Mouse (Mus musculus) bone marrow, adult 2 months (tissue): ENCODE results near the gene Pard3.

ENCODE experiments used
- CTCF ChIP-seq: fragments of 200-500 bp; IDR thresholded peaks from 2 replicates; pipeline ENCODE4 v1.5.1; 2011; ENCODE audit warnings: low read length, control low read depth; ENCODE audit not compliant: control insufficient read depth, insufficient read depth
- POLR2A ChIP-seq: fragments of 200-500 bp; IDR thresholded peaks from 2 replicates; pipeline ENCODE4 v1.6.1; 2011; ENCODE audit warnings: low read depth, mild to moderate bottlenecking, control low read depth, low read length, borderline replicate concordance; ENCODE audit not compliant: control insufficient read depth

GRCm38 (mm10) chr8:127556964-127557363 lies 493.3 kb downstream of the Pard3 start:
- TF ChIP-seq CTCF (no peak), POLR2A (no peak)
